Mouse (Mus musculus): ENCODE measurements around the gene Gpr1. TPM values are rescaled to one million over a fixed set of nuclear protein-coding genes. Genes with fewer than 3 reads are reported as not detected.
A peak's percentile ranks its signal among the peaks of the same experiment; 100 is the strongest.

Gene Gpr1
- polyA plus RNA-seq (2014; fragmentation: Nextera tagmentation; extraction: Ambion mirVana): 0.08 and 0.27 TPM in 2 replicates

DNA sequence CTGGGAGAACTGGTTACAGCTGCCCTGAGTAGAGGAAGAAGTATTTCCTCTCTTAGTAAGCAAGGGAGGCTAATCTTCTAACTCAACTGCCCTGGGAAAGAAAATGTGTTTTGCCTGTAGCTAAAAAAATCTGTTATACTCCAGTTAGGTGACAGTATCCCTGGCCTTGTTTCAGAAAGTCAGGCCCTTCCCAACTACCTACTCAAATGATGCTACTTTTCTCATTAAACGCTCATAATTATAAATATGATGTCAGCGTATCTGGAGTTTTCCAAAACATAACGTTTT, at the start of gene Gpr1:
Gene Gpr1, minus strand, starts transcription at position 273 of the 288 bp plus-strand sequence.
- H3K4me3 ChIP-seq (ENCODE audit: low read depth, low read length): no peak within 1 kb of the TSS
- H3K27me3 ChIP-seq (ENCODE audit: control insufficient read depth, insufficient read depth, low read length): no peaks in the 10 kb centered on the region
- peak within 1 kb of the TSS; percentile 42; the same call in 1 of the 2 replicates for H3K9ac ChIP-seq (ENCODE audit: low read depth, low read length)
- no peaks in the 10 kb centered on the region for H3K9me3 ChIP-seq (ENCODE audit: control insufficient read depth, low read length)
- H3K4me2 ChIP-seq (replicated peaks; ENCODE audit: low read depth, low read length): peak within 1 kb of the TSS; percentile 24
- H3K27ac ChIP-seq (ENCODE audit: low read depth, low read length): peak within 1 kb of the TSS; percentile 8; the same call in 1 of the 2 replicates
- 30% methylated on average over 3 of the region's 3 CpGs for WGBS
- no peaks in the 10 kb centered on the region; the same call in 1 of the 2 replicates for H3K4me1 ChIP-seq (replicated peaks; ENCODE audit: control insufficient read depth, insufficient read depth, low read length)
- no peak for ATAC-seq (ENCODE audit: low FRiP score)
- no peaks in the 10 kb centered on the region for H3K36me3 ChIP-seq (ENCODE audit: control insufficient read depth, insufficient read depth, low read length)
- DNase-seq (ENCODE audit: low spot score): no peak

DNA sequence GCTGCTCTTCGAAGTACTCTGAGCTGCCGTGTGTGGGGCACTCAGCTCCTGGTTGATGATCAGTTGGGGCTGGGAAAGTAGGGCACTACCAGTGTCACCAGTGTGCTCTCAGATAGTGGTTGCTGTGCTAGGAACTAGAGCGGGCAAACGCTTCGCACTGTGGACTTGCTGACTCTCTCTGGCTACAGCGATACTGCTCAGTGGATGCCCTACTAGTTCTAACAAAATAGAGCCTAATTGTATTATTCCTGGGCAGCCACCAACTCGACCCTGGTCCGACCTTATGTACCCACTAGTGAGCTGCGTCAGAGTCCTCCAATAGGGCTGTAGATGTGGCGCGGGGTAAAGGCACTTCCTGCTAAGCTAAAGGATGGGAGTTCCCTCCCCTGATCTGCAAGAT, 49.3 kb upstream of the Gpr1 start:
- DNase-seq (ENCODE audit: low spot score) (peak; percentile 35), ATAC-seq (ENCODE audit: low FRiP score) (no peak)
- 51% methylated on average over 11 of the region's 11 CpGs for WGBS
- no peaks in the 10 kb centered on the region for H3K4me1 ChIP-seq (replicated peaks; ENCODE audit: control insufficient read depth, insufficient read depth, low read length)
- H3K9me3 ChIP-seq (ENCODE audit: control insufficient read depth, low read length): no peaks in the 10 kb centered on the region
- H3K27me3 ChIP-seq (ENCODE audit: control insufficient read depth, insufficient read depth, low read length): peaks cover 53% of the 10 kb centered on the region
- H3K36me3 ChIP-seq (ENCODE audit: control insufficient read depth, insufficient read depth, low read length): no peaks in the 10 kb centered on the region
- no peak overlapping the region for H3K9ac ChIP-seq (ENCODE audit: low read depth, low read length)
- H3K4me3 ChIP-seq (ENCODE audit: low read depth, low read length): no peak overlapping the region
- no peak overlapping the region for H3K27ac ChIP-seq (ENCODE audit: low read depth, low read length)
- no peak overlapping the region for H3K4me2 ChIP-seq (replicated peaks; ENCODE audit: low read depth, low read length)

DNA sequence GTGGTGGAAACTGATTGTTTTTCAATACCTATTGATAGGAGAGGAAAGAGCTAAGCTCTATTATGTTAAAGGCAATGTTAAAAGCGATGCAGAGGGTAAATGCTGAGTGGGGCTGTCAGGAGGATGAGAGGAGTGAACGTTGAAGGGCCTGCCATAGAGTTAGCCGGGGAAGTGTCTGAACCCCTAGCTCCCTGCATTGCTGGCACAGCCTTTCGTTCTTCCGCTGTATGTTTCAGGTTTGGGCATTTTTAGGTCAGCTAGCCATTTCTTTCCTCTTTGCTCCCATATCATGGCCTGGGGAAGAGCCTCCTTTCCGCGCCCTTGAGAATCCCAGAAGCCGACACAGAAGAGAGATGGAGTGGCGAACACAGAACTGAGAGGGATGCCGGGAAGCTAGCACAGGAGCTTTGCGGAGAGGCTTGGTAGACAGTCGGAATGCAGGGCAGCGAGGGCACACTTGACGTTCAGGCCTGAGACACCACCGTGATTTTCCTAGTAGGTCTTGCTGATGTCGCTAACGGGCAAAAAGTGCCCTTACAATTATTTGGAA, 46.8 kb upstream of the Gpr1 start:
- no peaks in the 10 kb centered on the region for H3K9me3 ChIP-seq (ENCODE audit: control insufficient read depth, low read length)
- no peak for ATAC-seq (ENCODE audit: low FRiP score)
- peaks cover 56% of the 10 kb centered on the region for H3K27me3 ChIP-seq (ENCODE audit: control insufficient read depth, insufficient read depth, low read length)
- no peak overlapping the region for H3K9ac ChIP-seq (ENCODE audit: low read depth, low read length)
- DNase-seq (ENCODE audit: low spot score): peak; percentile 48
- H3K27ac ChIP-seq (ENCODE audit: low read depth, low read length): no peak overlapping the region
- H3K4me3 ChIP-seq (ENCODE audit: low read depth, low read length): no peak overlapping the region
- 0 out of 2 replicates have a peak, but pooled peaks cover 4% of the 10 kb centered on the region for H3K4me1 ChIP-seq (replicated peaks; ENCODE audit: control insufficient read depth, insufficient read depth, low read length)
- H3K36me3 ChIP-seq (ENCODE audit: control insufficient read depth, insufficient read depth, low read length): no peaks in the 10 kb centered on the region
- H3K4me2 ChIP-seq (replicated peaks; ENCODE audit: low read depth, low read length): no peak overlapping the region
- 48% methylated on average over 17 of the region's 17 CpGs for WGBS

DNA sequence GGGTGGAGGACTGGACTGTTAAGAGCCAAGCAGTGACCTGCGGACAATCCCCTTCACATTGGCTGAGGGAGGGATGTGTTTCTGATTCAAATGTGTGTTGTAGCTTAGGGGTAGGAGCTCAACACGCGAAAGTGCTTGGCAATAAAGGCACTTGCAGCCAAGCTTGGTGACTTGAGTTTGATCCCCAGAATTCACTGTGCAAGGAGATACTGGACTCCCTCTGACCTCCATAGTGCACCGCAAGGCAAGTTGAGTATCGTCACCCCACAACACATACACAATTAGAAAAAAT, 46.3 kb upstream of the Gpr1 start:
- ATAC-seq (ENCODE audit: low FRiP score) (no peak), DNase-seq (ENCODE audit: low spot score) (peak; percentile 60)
- WGBS: 46% methylated on average over 5 of the region's 5 CpGs
- Histone ChIP-seq H3K4me1 (replicated peaks; ENCODE audit: control insufficient read depth, insufficient read depth, low read length) (0 out of 2 replicates have a peak, but pooled peaks cover 4% of the 10 kb centered on the region), H3K4me2 (replicated peaks; ENCODE audit: low read depth, low read length) (no peak overlapping the region), H3K27me3 (ENCODE audit: control insufficient read depth, insufficient read depth, low read length) (peaks cover 53% of the 10 kb centered on the region), H3K27ac (ENCODE audit: low read depth, low read length) (no peak overlapping the region), H3K9me3 (ENCODE audit: control insufficient read depth, low read length) (no peaks in the 10 kb centered on the region), H3K9ac (ENCODE audit: low read depth, low read length) (no peak overlapping the region), H3K36me3 (ENCODE audit: control insufficient read depth, insufficient read depth, low read length) (no peaks in the 10 kb centered on the region), H3K4me3 (ENCODE audit: low read depth, low read length) (no peak overlapping the region)

DNA sequence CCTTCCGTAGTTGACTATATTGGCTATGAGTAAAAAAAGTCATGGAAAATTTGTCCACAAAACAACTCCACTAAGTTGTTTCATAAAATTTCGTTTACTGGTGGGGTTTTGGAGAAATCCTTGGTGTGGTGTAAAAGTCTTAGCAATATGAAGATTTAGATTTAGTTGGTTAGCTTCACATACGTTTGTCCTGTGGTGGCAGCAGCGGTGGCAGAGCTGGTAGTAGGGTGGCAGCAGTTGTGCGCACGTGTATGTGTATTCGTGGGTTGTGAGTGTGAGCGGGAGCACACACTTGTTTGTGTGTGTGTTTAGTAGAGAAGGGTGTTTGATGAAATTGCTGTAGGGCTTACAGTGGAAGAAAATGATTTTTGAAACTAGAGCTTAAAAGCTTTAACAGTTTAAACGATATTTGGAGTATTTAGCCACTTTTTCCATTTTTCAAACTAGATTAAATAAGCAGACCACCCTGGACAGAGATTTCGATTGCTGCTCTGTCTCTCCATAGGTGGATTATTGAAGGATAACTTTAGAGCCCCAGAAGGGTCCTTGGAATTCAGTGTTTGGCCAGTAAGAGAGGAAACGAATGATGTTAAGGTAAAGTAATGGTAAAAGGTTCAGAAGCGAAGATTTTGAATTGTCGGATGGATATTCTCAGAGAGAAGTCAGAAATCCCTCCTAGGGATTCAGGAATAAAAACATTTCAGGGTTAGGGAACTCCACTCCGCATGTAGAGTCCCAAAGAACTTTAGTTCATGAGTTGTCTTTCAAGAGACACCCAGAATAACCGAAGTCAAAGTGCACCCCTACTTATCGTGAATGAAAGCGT, 45.8 kb upstream of the Gpr1 start:
- H3K9me3 ChIP-seq (ENCODE audit: control insufficient read depth, low read length): no peaks in the 10 kb centered on the region
- no peak overlapping the region for H3K4me3 ChIP-seq (ENCODE audit: low read depth, low read length)
- DNase-seq (ENCODE audit: low spot score) (peak; percentile 47), ATAC-seq (ENCODE audit: low FRiP score) (no peak)
- H3K36me3 ChIP-seq (ENCODE audit: control insufficient read depth, insufficient read depth, low read length): no peaks in the 10 kb centered on the region
- 0 out of 2 replicates have a peak, but pooled peaks cover 4% of the 10 kb centered on the region for H3K4me1 ChIP-seq (replicated peaks; ENCODE audit: control insufficient read depth, insufficient read depth, low read length)
- WGBS: 46% methylated on average over 17 of the region's 17 CpGs
- no peak overlapping the region for H3K4me2 ChIP-seq (replicated peaks; ENCODE audit: low read depth, low read length)
- H3K27ac ChIP-seq (ENCODE audit: low read depth, low read length): no peak overlapping the region
- H3K27me3 ChIP-seq (ENCODE audit: control insufficient read depth, insufficient read depth, low read length): peaks cover 55% of the 10 kb centered on the region
- no peak overlapping the region for H3K9ac ChIP-seq (ENCODE audit: low read depth, low read length)

DNA sequence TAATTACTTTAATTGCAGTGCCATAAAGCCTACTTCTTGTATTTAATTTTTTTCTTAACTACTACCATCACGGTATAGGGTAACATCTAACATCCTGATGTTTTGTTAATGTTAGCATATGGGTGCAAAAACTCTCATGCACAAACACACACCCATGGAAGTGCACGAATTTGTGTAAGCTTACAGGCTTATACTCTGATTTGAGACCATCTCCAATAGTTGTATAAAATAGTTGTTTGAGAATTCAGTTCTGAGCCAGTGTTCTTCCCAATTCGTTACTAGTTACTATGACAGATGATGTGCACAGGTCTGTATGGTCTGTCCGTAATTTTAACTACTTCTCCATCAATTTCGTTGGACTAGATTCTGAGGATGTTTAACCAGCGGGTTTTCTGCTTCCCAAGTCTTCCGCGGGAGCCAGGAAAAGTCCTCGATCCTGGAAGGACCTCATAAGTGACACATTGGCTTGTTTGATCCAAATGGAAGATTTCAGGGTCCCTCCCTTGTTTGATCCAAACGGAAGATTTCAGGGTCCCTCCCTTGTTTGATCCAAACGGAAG, 45.0 kb upstream of the Gpr1 start:
- WGBS: 46% methylated on average over 11 of the region's 11 CpGs
- peaks cover 55% of the 10 kb centered on the region for H3K27me3 ChIP-seq (ENCODE audit: control insufficient read depth, insufficient read depth, low read length)

DNA sequence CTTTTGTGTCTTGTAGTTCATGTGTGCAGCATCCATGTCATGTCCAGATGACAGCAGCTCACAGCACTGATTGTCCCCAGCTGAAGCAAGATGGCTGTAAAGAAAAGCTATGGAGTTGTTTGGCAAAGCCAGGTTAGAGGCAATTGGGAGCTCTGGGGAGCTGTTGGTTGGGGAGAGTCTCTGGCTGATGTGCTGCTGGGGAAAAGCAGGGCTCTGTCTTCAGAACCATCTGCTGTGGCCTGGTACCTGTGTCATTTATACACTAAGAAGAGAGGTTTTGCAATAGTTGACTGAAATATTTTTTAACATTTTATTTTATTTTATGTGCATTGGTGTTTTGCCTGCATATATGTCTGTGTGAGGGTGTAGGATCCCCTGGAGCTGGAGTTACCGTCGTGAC, 44.2 kb upstream of the Gpr1 start:
- peak; percentile 19 for DNase-seq (ENCODE audit: low spot score)
- Histone ChIP-seq H3K27ac (ENCODE audit: low read depth, low read length) (no peak overlapping the region), H3K9ac (ENCODE audit: low read depth, low read length) (no peak overlapping the region), H3K4me1 (replicated peaks; ENCODE audit: control insufficient read depth, insufficient read depth, low read length) (0 out of 2 replicates have a peak, but pooled peaks cover 4% of the 10 kb centered on the region), H3K4me2 (replicated peaks; ENCODE audit: low read depth, low read length) (no peak overlapping the region), H3K36me3 (ENCODE audit: control insufficient read depth, insufficient read depth, low read length) (no peaks in the 10 kb centered on the region), H3K9me3 (ENCODE audit: control insufficient read depth, low read length) (no peaks in the 10 kb centered on the region), H3K27me3 (ENCODE audit: control insufficient read depth, insufficient read depth, low read length) (peaks cover 47% of the 10 kb centered on the region), H3K4me3 (ENCODE audit: low read depth, low read length) (no peak overlapping the region)
- WGBS: 36% methylated on average over 2 of the region's 2 CpGs
- ATAC-seq (ENCODE audit: low FRiP score): no peak

More for the DNA sequence above, 45.0 kb upstream of the Gpr1 start:
- Histone ChIP-seq H3K9me3 (ENCODE audit: control insufficient read depth, low read length) (no peaks in the 10 kb centered on the region), H3K4me3 (ENCODE audit: low read depth, low read length) (no peak overlapping the region), H3K36me3 (ENCODE audit: control insufficient read depth, insufficient read depth, low read length) (no peaks in the 10 kb centered on the region), H3K9ac (ENCODE audit: low read depth, low read length) (no peak overlapping the region), H3K4me1 (replicated peaks; ENCODE audit: control insufficient read depth, insufficient read depth, low read length) (0 out of 2 replicates have a peak, but pooled peaks cover 4% of the 10 kb centered on the region), H3K4me2 (replicated peaks; ENCODE audit: low read depth, low read length) (no peak overlapping the region), H3K27ac (ENCODE audit: low read depth, low read length) (no peak overlapping the region)
- ATAC-seq (ENCODE audit: low FRiP score) (no peak), DNase-seq (ENCODE audit: low spot score) (peak; percentile 51)

DNA sequence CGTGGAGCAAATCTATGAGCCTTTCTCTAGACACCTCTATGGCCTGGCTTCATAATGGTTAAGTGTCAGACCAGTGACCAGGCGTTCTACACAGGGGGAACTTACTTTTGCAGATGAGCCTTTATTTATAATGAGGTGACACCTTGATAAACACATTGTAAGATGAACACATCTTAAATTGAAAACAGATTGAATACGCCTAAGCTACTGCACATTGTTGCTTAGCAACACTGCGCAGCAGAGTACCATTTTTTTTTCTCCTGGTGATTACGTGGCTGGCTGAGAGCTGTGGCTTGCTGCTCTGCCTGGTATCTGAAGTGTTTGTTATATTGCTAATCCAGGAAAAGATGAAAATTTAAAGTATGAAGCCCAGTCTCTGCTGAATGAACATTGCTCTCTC, 41.7 kb upstream of the Gpr1 start:
- DNase-seq (ENCODE audit: low spot score): no peak
- H3K9me3 ChIP-seq (ENCODE audit: control insufficient read depth, low read length): no peaks in the 10 kb centered on the region
- ATAC-seq (ENCODE audit: low FRiP score): no peak

More for the DNA sequence above, 41.7 kb upstream of the Gpr1 start:
- H3K4me2 ChIP-seq (replicated peaks; ENCODE audit: low read depth, low read length): no peak overlapping the region
- 0 out of 2 replicates have a peak, but pooled peaks cover 7% of the 10 kb centered on the region for H3K4me1 ChIP-seq (replicated peaks; ENCODE audit: control insufficient read depth, insufficient read depth, low read length)
- no peak overlapping the region for H3K9ac ChIP-seq (ENCODE audit: low read depth, low read length)
- no peaks in the 10 kb centered on the region for H3K36me3 ChIP-seq (ENCODE audit: control insufficient read depth, insufficient read depth, low read length)
- WGBS: 21% methylated on average over 5 of the region's 5 CpGs
- H3K27ac ChIP-seq (ENCODE audit: low read depth, low read length): 0 out of 2 replicates have a peak overlapping the region, but pooled peaks have one; percentile 32
- H3K4me3 ChIP-seq (ENCODE audit: low read depth, low read length): no peak overlapping the region
- peaks cover 53% of the 10 kb centered on the region for H3K27me3 ChIP-seq (ENCODE audit: control insufficient read depth, insufficient read depth, low read length)

Data from hindbrain, embryonic 11.5 days (tissue).